Mouse (Mus musculus) induced T-regulatory cell, adult 2 months (primary cell): Measurements from ENCODE around the gene Zbtb24.
"Not testable (repeated sequence)": the region's sequence is repeated elsewhere in the genome, so short reads cannot be mapped to it uniquely, and the experiment has no call there.

Experiments
- DNase-seq: peaks from one replicate; pipeline ENCODE4 v3.0.0-alpha.2; 2012; ENCODE audit warnings: low read depth

The Zbtb24 gene

GRCm38 (mm10) chr10:41450137-41450670 lies at the start of gene Zbtb24:
Gene Zbtb24, plus strand, starts transcription at chr10:41450383.
- peak; percentile 99 for DNase-seq

- no peak for DNase-seq
Measured at GRCm38 (mm10) chr10:41401097-41401496, 49.1 kb upstream of the Zbtb24 start.

- DNase-seq, result no peak
Measured at GRCm38 (mm10) chr10:41403364-41403763, 46.8 kb upstream of the Zbtb24 start.

GRCm38 (mm10) chr10:41403893-41404612 lies 46.1 kb upstream of the Zbtb24 start:
- no peak for DNase-seq

GRCm38 (mm10) chr10:41410176-41410575 lies 40.0 kb upstream of the Zbtb24 start:
- DNase-seq, result not testable (repeated sequence)

- DNase-seq, result not testable (repeated sequence)
Measured at GRCm38 (mm10) chr10:41410821-41411220, 39.4 kb upstream of the Zbtb24 start.

GRCm38 (mm10) chr10:41413471-41413870 lies 36.7 kb upstream of the Zbtb24 start:
- DNase-seq, result not testable (repeated sequence)

GRCm38 (mm10) chr10:41415368-41415767 lies 34.8 kb upstream of the Zbtb24 start:
- not testable (repeated sequence) for DNase-seq

- DNase-seq, result no peak
Measured at GRCm38 (mm10) chr10:41420496-41421200, 29.5 kb upstream of the Zbtb24 start.

- DNase-seq, result no peak
Measured at GRCm38 (mm10) chr10:41423681-41424080, 26.5 kb upstream of the Zbtb24 start.

- no peak for DNase-seq
Measured at GRCm38 (mm10) chr10:41426368-41426767, 23.8 kb upstream of the Zbtb24 start.

- DNase-seq, result peak; percentile 72
Measured at GRCm38 (mm10) chr10:41434624-41435023, 15.6 kb upstream of the Zbtb24 start.

GRCm38 (mm10) chr10:41435141-41435540 lies 15.0 kb upstream of the Zbtb24 start:
- no peak for DNase-seq

GRCm38 (mm10) chr10:41448216-41448615 lies 2.0 kb upstream of the Zbtb24 start:
- peak; percentile 17 for DNase-seq

GRCm38 (mm10) chr10:41449684-41450083 lies 499 bp upstream of the Zbtb24 start:
- no peak for DNase-seq

GRCm38 (mm10) chr10:41450780-41451522 lies 768 bp downstream of the Zbtb24 start:
- DNase-seq, result no peak

GRCm38 (mm10) chr10:41451656-41452055 lies 1.5 kb downstream of the Zbtb24 start:
- no peak for DNase-seq

- DNase-seq, result no peak
Measured at GRCm38 (mm10) chr10:41452791-41453190, 2.6 kb downstream of the Zbtb24 start.

- DNase-seq, result no peak
Measured at GRCm38 (mm10) chr10:41459990-41460389, 9.8 kb downstream of the Zbtb24 start.

- DNase-seq, result no peak
Measured at GRCm38 (mm10) chr10:41460501-41460900, 10.3 kb downstream of the Zbtb24 start.

GRCm38 (mm10) chr10:41461057-41461722 lies 11.0 kb downstream of the Zbtb24 start:
- no peak for DNase-seq
